Mouse (Mus musculus): ENCODE results near the gene Nrxn1. TPM values are rescaled to one million over a fixed set of nuclear protein-coding genes. Genes with fewer than 3 reads are reported as not detected.
A peak's percentile ranks its signal among the peaks of the same experiment; 100 is the strongest.

Nrxn1 gene
- polyA plus RNA-seq, 1 experiment from 2014 or later: 2.8 TPM

DNA sequence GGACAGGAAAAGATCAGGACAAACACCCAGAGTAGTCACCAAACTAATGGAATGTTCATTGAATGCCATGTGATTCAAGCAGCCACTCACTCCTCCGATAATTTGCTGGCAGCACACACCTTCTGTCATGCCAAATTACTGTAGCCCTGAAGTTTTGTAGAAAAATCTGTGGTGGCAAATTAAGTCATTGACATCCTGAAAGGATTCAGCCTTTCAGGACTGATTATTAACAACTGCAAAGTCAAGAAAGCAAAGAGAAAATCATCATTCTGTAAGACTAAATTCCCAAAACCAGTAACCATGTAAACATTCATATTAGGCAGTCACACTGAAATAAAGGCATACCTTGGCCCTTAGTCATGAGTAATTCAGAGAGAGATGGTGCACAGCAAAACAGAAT lies 662.7 kb downstream of the Nrxn1 start:
- Histone ChIP-seq H3K4me1 (replicated peaks) (no peaks in the 10 kb centered on the region), H3K36me3 (no peaks in the 10 kb centered on the region), H3K4me3 (replicated peaks) (no peak overlapping the region), H3K27me3 (replicated peaks) (no peaks in the 10 kb centered on the region), H3K4me2 (replicated peaks) (no peak overlapping the region), H3K27ac (no peak overlapping the region), H3K9me3 (no peaks in the 10 kb centered on the region), H3K9ac (no peak overlapping the region)
- ATAC-seq: no peak
- WGBS: 89% methylated on average over 1 of the region's 1 CpGs

DNA sequence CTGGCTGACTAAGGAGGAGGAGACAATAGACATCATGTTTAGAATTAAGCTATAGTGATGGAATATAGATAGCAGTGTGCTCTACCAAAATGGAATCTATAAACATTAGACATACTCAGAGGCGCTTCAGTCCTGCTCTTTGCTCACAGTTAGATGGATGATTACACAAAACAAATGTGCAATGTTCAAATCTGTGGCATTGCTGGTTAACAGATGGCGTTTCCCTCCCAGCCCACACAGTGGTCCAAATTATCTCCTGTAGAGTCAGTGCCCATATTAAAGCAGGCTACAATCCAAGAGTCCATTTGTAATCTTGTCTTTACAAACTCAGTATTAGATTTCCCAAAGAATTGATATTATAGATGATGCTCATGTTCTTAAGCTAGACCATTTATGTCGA lies 666.9 kb downstream of the Nrxn1 start:
- no peaks in the 10 kb centered on the region for H3K36me3 ChIP-seq
- no peak for ATAC-seq
- H3K4me2 ChIP-seq (replicated peaks): no peak overlapping the region
- H3K9me3 ChIP-seq: no peaks in the 10 kb centered on the region
- no peaks in the 10 kb centered on the region for H3K4me1 ChIP-seq (replicated peaks)
- WGBS: 82% methylated on average over 3 of the region's 3 CpGs
- no peak overlapping the region for H3K9ac ChIP-seq
- H3K27ac ChIP-seq: no peak overlapping the region
- H3K4me3 ChIP-seq (replicated peaks): no peak overlapping the region
- H3K27me3 ChIP-seq (replicated peaks): no peaks in the 10 kb centered on the region

DNA sequence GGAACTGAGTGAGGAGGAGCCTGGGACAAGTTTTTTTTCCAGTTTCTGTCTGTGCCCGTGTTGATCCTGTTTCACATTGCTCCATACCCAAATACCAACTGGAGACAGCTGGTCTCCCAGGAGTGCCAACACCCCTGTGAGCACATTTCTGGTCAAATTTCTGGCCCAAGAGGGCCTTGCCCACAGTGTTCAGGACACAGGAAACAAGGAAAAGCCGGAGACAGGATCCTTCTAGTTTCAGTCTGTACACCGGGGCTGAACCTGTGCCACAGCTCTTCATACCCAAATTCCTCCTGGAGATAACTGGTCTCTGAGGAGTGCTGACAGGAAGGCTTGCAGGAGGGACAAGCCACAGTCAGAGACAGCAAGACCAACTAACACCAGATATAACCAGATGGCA lies 670.3 kb downstream of the Nrxn1 start:
- Histone ChIP-seq H3K27me3 (replicated peaks) (no peaks in the 10 kb centered on the region), H3K4me2 (replicated peaks) (no peak overlapping the region), H3K36me3 (no peaks in the 10 kb centered on the region), H3K9ac (no peak overlapping the region), H3K9me3 (no peaks in the 10 kb centered on the region), H3K4me1 (replicated peaks) (no peaks in the 10 kb centered on the region), H3K27ac (no peak overlapping the region), H3K4me3 (replicated peaks) (no peak overlapping the region)
- WGBS: 84% methylated on average over 3 of the region's 3 CpGs
- no peak for ATAC-seq

DNA sequence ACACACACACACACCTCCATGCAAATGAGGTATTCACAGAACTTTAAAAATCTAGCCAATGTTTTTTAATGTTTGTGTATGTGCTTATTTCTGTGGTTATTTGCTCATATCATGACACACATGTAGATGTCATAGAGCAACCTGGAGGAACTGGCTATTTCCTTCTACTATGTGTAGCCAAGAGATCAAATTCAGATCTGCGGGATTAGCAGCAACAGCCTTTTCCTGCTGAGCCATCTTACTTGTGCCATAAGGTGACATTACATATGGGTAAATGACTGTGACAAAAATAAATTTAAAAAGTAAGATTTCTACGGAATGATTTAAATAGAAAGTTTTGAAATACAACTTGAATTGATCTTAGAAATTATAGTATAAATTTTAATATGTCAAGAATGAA lies 672.1 kb downstream of the Nrxn1 start:
- Histone ChIP-seq H3K4me2 (replicated peaks) (no peak overlapping the region), H3K4me3 (replicated peaks) (no peak overlapping the region), H3K27me3 (replicated peaks) (no peaks in the 10 kb centered on the region), H3K4me1 (replicated peaks) (no peaks in the 10 kb centered on the region), H3K9me3 (no peaks in the 10 kb centered on the region), H3K9ac (no peak overlapping the region), H3K27ac (no peak overlapping the region), H3K36me3 (no peaks in the 10 kb centered on the region)
- ATAC-seq: no peak
- 87% methylated on average over 2 of the region's 2 CpGs for WGBS

DNA sequence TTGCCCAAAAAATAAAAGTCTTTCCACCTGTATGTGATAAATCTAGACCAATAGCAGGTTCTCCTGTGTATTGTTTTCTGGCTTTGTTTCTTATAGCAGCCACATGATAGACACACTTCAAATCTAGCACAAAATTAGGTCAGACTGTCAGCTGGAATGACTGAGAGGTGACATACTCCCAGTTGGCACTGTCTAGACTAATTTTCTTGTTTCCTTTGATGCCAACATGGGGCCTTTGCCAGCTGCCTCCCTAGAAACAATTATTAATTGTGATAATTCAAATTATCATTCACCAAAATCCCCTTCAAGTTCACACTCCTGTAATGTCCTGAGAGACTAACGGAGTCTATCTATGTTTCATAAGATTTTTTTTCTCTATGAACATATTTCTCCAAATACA lies 673.3 kb downstream of the Nrxn1 start:
- Histone ChIP-seq H3K36me3 (no peaks in the 10 kb centered on the region), H3K9ac (no peak overlapping the region), H3K9me3 (no peaks in the 10 kb centered on the region), H3K4me3 (replicated peaks) (no peak overlapping the region), H3K27ac (no peak overlapping the region), H3K4me1 (replicated peaks) (no peaks in the 10 kb centered on the region), H3K4me2 (replicated peaks) (no peak overlapping the region), H3K27me3 (replicated peaks) (no peaks in the 10 kb centered on the region)
- 80% methylated on average over 1 of the region's 1 CpGs for WGBS
- no peak for ATAC-seq

DNA sequence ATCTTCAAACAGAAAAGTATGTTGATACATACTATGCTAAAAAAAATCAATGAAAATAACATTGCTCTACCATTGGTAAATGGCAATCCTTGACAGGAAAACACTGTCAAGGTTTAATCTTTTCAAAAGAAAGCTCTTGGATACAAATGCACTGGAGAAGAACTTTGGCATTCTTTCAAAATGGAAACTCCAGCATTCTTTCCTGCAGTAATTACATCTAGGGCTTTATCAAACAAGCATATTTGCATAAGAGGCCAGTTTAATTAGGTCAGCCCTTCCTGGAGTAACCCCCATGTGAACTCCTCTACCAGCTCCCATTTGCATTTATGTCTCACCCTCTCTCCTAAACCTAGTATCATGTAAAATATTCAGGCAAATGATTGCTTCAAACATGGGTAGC lies 696.5 kb downstream of the Nrxn1 start:
- Histone ChIP-seq H3K4me1 (replicated peaks) (no peaks in the 10 kb centered on the region), H3K9ac (no peak overlapping the region), H3K4me3 (replicated peaks) (no peak overlapping the region), H3K9me3 (no peaks in the 10 kb centered on the region), H3K27ac (no peak overlapping the region), H3K27me3 (replicated peaks) (no peaks in the 10 kb centered on the region), H3K36me3 (no peaks in the 10 kb centered on the region), H3K4me2 (replicated peaks) (no peak overlapping the region)
- no peak for ATAC-seq

GRCm38 (mm10) chr17:90394606-90395005 lies 698.3 kb downstream of the Nrxn1 start:
- Histone ChIP-seq H3K27ac (no peak overlapping the region), H3K4me1 (replicated peaks) (no peaks in the 10 kb centered on the region), H3K36me3 (no peaks in the 10 kb centered on the region), H3K4me2 (replicated peaks) (no peak overlapping the region), H3K27me3 (replicated peaks) (no peaks in the 10 kb centered on the region), H3K9me3 (no peaks in the 10 kb centered on the region), H3K9ac (no peak overlapping the region), H3K4me3 (replicated peaks) (no peak overlapping the region)
- 88% methylated on average over 6 of the region's 6 CpGs for WGBS
- ATAC-seq: no peak

DNA sequence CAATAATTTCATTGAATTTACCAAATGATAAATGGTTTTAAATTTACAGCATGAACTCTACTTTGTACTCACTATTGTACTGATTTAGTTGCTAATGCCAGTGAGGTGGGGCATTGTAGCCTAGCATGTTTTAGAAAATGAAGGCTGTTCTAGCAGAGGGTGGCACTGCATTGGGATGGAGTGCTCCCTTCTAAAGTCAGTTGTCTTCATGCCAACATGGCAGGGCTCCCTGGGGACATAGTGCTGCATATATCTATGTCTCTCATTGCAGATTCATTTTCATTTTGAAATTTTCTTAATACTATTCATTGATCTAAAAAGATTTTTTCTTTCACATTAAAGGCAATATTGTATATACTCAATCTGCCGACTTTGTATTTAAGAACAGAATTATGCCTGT lies 700.1 kb downstream of the Nrxn1 start:
- ATAC-seq: no peak
- H3K4me1 ChIP-seq (replicated peaks): no peaks in the 10 kb centered on the region

DNA sequence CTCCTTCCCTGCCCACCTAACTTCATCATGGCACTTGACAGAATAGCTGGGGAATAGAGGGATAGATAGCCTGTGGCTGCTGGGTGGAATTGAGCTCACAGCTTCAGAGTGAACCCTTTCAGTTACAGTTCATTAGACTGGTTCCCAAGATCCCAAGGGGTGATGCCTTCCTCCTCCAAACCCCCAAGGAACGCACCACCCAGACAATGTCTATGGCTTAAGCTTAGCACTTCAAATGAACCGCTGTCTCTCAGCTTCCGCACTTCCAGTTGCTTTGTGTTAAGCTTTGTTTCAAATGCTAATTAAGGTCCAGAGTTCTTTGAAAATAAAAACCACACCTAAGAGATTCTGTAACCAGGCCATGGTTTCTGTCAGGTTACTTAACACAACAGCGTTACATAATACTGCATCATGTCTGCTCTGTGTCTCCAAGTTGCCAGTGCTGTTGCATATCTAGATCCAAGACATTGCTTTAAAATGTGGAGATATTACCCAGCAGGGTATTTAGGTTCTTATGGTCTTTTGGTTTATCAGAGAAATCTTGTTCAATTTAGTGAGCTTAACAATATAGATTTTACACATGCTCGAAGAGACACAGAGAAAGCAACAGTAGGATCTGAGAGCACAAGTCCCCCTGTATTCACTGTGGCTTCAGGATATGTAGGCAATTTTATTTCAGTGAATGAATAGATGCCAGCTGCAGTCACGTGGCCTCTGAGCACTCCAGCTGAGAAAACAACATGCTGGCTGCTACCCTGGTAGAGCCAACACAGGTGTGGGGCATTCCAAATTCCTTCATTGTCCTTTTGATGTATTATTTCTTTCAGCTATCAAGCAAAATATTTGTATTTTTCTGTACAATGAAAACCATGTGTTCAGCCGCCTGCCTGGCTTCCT lies 702.3 kb downstream of the Nrxn1 start:
- no peak for ATAC-seq
- no peak overlapping the region for H3K4me2 ChIP-seq (replicated peaks)

More for the DNA sequence above, 700.1 kb downstream of the Nrxn1 start:
- Histone ChIP-seq H3K27me3 (replicated peaks) (no peaks in the 10 kb centered on the region), H3K36me3 (no peaks in the 10 kb centered on the region), H3K4me2 (replicated peaks) (no peak overlapping the region), H3K9ac (no peak overlapping the region), H3K4me3 (replicated peaks) (no peak overlapping the region), H3K27ac (no peak overlapping the region), H3K9me3 (no peaks in the 10 kb centered on the region)
- 88% methylated on average over 1 of the region's 1 CpGs for WGBS

DNA sequence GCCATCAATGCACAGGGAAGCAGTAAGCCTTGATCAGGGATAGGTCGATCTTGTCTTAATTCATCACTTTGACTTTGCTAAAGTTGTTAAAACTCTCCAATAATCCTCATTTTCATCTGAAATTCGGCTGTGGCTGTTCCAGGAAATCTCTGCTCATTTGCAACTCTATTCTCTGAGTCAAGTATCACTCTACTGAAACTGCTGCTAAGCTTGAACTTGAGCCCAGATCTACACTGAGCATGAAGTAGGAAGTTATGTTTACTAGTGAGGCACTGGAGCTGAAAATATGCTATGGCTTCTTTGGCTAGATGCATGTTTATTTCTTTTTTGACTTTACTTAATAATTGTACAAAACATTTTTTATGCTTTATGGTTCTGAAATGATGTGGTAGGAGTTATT lies 708.0 kb downstream of the Nrxn1 start:
- Histone ChIP-seq H3K4me3 (replicated peaks) (no peak overlapping the region), H3K27ac (no peak overlapping the region), H3K4me1 (replicated peaks) (no peaks in the 10 kb centered on the region), H3K9ac (no peak overlapping the region), H3K9me3 (no peaks in the 10 kb centered on the region), H3K27me3 (replicated peaks) (no peaks in the 10 kb centered on the region), H3K4me2 (replicated peaks) (no peak overlapping the region), H3K36me3 (no peaks in the 10 kb centered on the region)
- WGBS: 64% methylated on average over 2 of the region's 2 CpGs
- no peak for ATAC-seq

More for the DNA sequence above, 702.3 kb downstream of the Nrxn1 start:
- H3K4me3 ChIP-seq (replicated peaks): no peak overlapping the region
- H3K36me3 ChIP-seq: no peaks in the 10 kb centered on the region
- H3K27ac ChIP-seq: no peak overlapping the region
- H3K9ac ChIP-seq: no peak overlapping the region
- no peaks in the 10 kb centered on the region for H3K9me3 ChIP-seq
- WGBS: 55% methylated on average over 7 of the region's 7 CpGs
- no peaks in the 10 kb centered on the region for H3K27me3 ChIP-seq (replicated peaks)
- no peaks in the 10 kb centered on the region for H3K4me1 ChIP-seq (replicated peaks)

GRCm38 (mm10) chr17:90382496-90383443 lies 710.1 kb downstream of the Nrxn1 start:
- ATAC-seq: peak; percentile 58; the same call in 1 of the 2 replicates
- H3K4me1 ChIP-seq (replicated peaks): no peaks in the 10 kb centered on the region
- H3K9ac ChIP-seq: no peak overlapping the region
- H3K36me3 ChIP-seq: no peaks in the 10 kb centered on the region
- H3K27ac ChIP-seq: no peak overlapping the region
- no peak overlapping the region for H3K4me2 ChIP-seq (replicated peaks)
- no peaks in the 10 kb centered on the region for H3K27me3 ChIP-seq (replicated peaks)
- WGBS: 33% methylated on average over 5 of the region's 5 CpGs
- H3K9me3 ChIP-seq: no peaks in the 10 kb centered on the region
- no peak overlapping the region for H3K4me3 ChIP-seq (replicated peaks)

- H3K4me1 ChIP-seq (replicated peaks): no peaks in the 10 kb centered on the region
- H3K27me3 ChIP-seq (replicated peaks): no peaks in the 10 kb centered on the region
- H3K36me3 ChIP-seq: no peaks in the 10 kb centered on the region
- 84% methylated on average over 2 of the region's 2 CpGs for WGBS
- H3K9ac ChIP-seq: no peak overlapping the region
- H3K4me3 ChIP-seq (replicated peaks): no peak overlapping the region
- no peak overlapping the region for H3K27ac ChIP-seq
- ATAC-seq: no peak
- no peak overlapping the region for H3K4me2 ChIP-seq (replicated peaks)
- no peaks in the 10 kb centered on the region for H3K9me3 ChIP-seq
Measured at GRCm38 (mm10) chr17:90376533-90376932, 716.3 kb downstream of the Nrxn1 start.
